In the genomic region with DNA sequence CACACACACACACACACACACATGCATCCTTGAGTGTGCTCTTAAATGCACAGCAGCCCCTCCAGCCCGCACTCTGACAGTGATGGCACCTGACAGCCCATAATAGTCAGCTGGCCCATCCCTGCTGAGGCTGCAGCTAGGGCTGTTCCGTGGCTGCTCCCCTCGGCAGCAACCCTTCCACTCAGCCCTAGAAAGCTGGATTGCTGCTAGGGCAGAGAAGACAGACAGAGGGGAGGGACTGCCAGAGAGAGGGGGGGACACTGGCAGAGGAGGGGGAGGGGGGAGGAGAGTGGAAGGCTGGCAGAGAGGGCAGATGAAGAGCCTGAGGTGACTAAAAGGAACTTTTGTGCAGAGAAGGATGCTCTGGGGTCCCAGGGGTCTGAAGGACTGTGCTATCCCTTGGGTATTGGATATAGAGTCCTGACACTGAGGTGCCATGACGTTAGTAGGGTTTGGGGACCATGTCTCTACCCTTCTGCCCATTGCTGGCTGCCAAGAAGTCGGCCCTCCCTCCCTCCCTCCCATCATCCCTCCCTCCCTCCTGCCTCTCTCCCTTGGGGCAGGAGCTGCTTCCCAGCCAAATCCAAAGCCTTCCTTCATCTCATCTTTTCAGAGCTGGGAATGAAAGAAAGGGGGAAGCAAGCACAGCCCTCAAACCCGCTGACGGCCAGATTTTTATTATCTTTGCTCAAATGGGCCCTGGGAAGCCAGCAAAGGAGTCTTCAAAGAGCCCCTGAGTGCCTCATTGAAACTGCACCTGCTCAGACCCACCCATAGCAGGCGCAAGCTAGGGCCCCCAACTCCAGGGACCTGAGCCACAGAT, we compare ENCODE assay signal across 10 mouse cellular contexts. TPM values are rescaled to one million over a fixed set of nuclear protein-coding genes. Genes with fewer than 3 reads are reported as not detected.
DNase-seq lines count a peak whose midpoint lies in the region; ATAC-seq lines count a peak whose summit lies in the region.
"Had no signal": no experiment of that assay in that cellular context is flagged by ENCODE, and none has a peak within 500 bp of the region (broad histone marks: within the 10 kb centered on the region; RNA-seq: fewer than 3 reads in every experiment).

No protein-coding gene starts in this region.

- DNase-seq in right cerebral cortex, postnatal 10 days (ENCODE audit: low spot score in 2 of 2): peak; percentile 33 to 49
- no peak for DNase-seq in right cerebral cortex, postnatal 4 days
- DNase-seq in forebrain, embryonic 14.5 days (ENCODE audit: low spot score): peak; percentile 71
- no peak for DNase-seq in midbrain, embryonic 11.5 days (ENCODE audit: low spot score, missing footprints)
- no peak for DNase-seq in urinary bladder, adult 18-20 months (ENCODE audit: low spot score in 2 of 2)
- DNase-seq in kidney, adult 8-10 months: no peak
- DNase-seq: heart, adult 18-20 months; lung, adult 2 months had no signal

- peak overlapping the region; percentile 98 for H3K27ac ChIP-seq in forebrain, embryonic 14.5 days (ENCODE audit: low read depth, low read length)
- H3K27ac ChIP-seq in midbrain, embryonic 11.5 days (ENCODE audit: low read depth, low read length): no peak overlapping the region

- no peaks in the 10 kb centered on the region for H3K9me3 ChIP-seq in forebrain, embryonic 14.5 days (replicated peaks; ENCODE audit: control insufficient read depth, low read length)
- H3K9me3 ChIP-seq in midbrain, embryonic 11.5 days (ENCODE audit: control insufficient read depth, low read length): no peaks in the 10 kb centered on the region

- peaks cover 78% of the 10 kb centered on the region for H3K4me1 ChIP-seq in forebrain, embryonic 14.5 days (ENCODE audit: control insufficient read depth, insufficient read depth, low read length)
- H3K4me1 ChIP-seq in midbrain, embryonic 11.5 days (ENCODE audit: control insufficient read depth, insufficient read depth, low read length): peaks cover 66% of the 10 kb centered on the region

- H3K9ac ChIP-seq in forebrain, embryonic 14.5 days (ENCODE audit: low read length): peak overlapping the region; percentile 99
- H3K9ac ChIP-seq in midbrain, embryonic 11.5 days (ENCODE audit: low read length): peak overlapping the region; percentile 16; the same call in 1 of the 2 replicates

- H3K36me3 ChIP-seq in forebrain, embryonic 14.5 days (ENCODE audit: control insufficient read depth, insufficient read depth, low read length): no peaks in the 10 kb centered on the region
- no peaks in the 10 kb centered on the region for H3K36me3 ChIP-seq in midbrain, embryonic 11.5 days (ENCODE audit: control insufficient read depth, insufficient read depth, low read length)

- peak overlapping the region; percentile 90 for H3K4me3 ChIP-seq in forebrain, embryonic 14.5 days (ENCODE audit: low read depth, low read length)
- no peak overlapping the region for H3K4me3 ChIP-seq in midbrain, embryonic 11.5 days (ENCODE audit: low read depth, low read length)

- 5% methylated on average over 8 of the region's 8 CpGs for WGBS in forebrain, embryonic 14.5 days
- WGBS in midbrain, embryonic 11.5 days: 13% methylated on average over 8 of the region's 8 CpGs

- ATAC-seq in forebrain, embryonic 14.5 days: 0 out of 2 replicates have a peak, but pooled peaks have one; percentile 6
- ATAC-seq in midbrain, embryonic 11.5 days (ENCODE audit: low FRiP score): no peak
- no peak for ATAC-seq in monocyte, adult 5-6 weeks (replicated peaks; ENCODE audit: insufficient number of reproducible peaks, low FRiP score, low TSS enrichment, poor library complexity, severe bottlenecking)

- no peaks in the 10 kb centered on the region for H3K27me3 ChIP-seq in forebrain, embryonic 14.5 days (replicated peaks; ENCODE audit: control insufficient read depth, insufficient read depth, low read length)
- peaks cover 15% of the 10 kb centered on the region for H3K27me3 ChIP-seq in midbrain, embryonic 11.5 days (ENCODE audit: control insufficient read depth, insufficient read depth, low read length)

- peak overlapping the region; percentile 86 for H3K4me2 ChIP-seq in forebrain, embryonic 14.5 days (ENCODE audit: low read length)
- H3K4me2 ChIP-seq in midbrain, embryonic 11.5 days: peak overlapping the region; percentile 19

RNA-seq across cellular contexts. Expression of a gene that starts 4.5 kb away (rescaled TPM):
- polyA plus RNA-seq in forebrain, embryonic 14.5 days (2014; fragmentation: Nextera tagmentation; extraction: Ambion mirVana): 5.6 and 6.4 TPM in 2 replicates
- 1.7 and 2.2 TPM in 2 replicates for polyA plus RNA-seq in midbrain, embryonic 11.5 days (2014; fragmentation: Nextera tagmentation; extraction: Ambion mirVana)
- 0.10 to 0.58 TPM (median 0.21 TPM) in 3 replicates for total RNA-seq in monocyte, adult 5-6 weeks (2017)
- total RNA-seq: hematopoietic stem cell, adult 5-6 weeks had no signal

RNA-seq across cellular contexts. Expression of a gene that starts 58.0 kb away (rescaled TPM):
- polyA plus RNA-seq in forebrain, embryonic 14.5 days (2014; fragmentation: Nextera tagmentation; extraction: Ambion mirVana): 2.5 and 3.3 TPM in 2 replicates
- 7.0 and 12.0 TPM in 2 replicates for polyA plus RNA-seq in midbrain, embryonic 11.5 days (2014; fragmentation: Nextera tagmentation; extraction: Ambion mirVana)
- total RNA-seq in monocyte, adult 5-6 weeks (2017): 0.75 to 1.8 TPM (median 0.95 TPM) in 3 replicates

Comparison
In these comparisons a context has a peak if more than half of its experiments do, and no peak if none do; other contexts are left out.
1. DNase-seq: peak in right cerebral cortex, postnatal 10 days (2 of 2) and forebrain, embryonic 14.5 days (single experiment); none in right cerebral cortex, postnatal 4 days (single experiment), midbrain, embryonic 11.5 days (single experiment), urinary bladder, adult 18-20 months (0 of 2) and kidney, adult 8-10 months (0 of 2).